Mouse (Mus musculus): ENCODE results near the gene Usp5. TPM values are rescaled to one million over a fixed set of nuclear protein-coding genes. Genes with fewer than 3 reads are reported as not detected.

The Usp5 gene
- total and polyA plus RNA-seq, 3 experiments, result 51.0 to 72.3 (median 68.4) TPM

DNA sequence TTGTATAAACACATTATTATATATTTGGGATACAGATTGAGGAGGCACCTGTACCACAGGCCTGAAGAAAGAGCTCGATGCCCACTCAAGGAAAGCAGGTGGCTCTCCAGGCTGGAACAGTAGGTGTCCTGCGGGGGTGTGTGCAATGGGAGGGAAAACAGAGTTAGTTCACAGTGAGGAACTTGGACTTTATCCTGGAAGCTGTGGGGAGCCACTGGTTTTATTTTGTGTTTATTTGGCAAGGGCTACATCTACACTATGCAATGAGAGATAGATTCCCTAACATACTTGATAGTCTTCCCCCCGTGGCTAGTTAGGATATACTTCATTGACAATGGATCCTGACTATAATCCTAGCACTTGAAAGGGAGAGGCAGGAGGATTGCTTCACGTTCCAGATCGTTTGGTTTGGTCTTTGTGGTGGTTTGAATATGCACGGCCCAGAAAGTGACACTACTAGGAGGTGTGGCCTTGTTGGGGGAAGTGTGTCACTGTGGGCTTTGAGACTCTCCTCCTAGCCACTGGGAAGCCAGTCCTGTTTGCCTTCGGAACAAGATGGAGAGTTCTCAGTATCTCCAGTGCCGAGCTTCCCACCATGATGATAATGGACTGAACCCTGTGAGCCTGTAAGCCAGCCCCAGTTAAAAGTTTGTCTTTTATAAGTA is 42.4 kb downstream of the Usp5 start:
- H3K36me3 ChIP-seq (ENCODE audit: control insufficient read depth, insufficient read depth, low read length), result no peaks in the 10 kb centered on the region
- TF ChIP-seq EP300 (IDR thresholded peaks at IDR 0.05; ENCODE audit: insufficient read depth, low read depth, low read length) (no peak), POLR2A (IDR thresholded peaks at IDR 0.05; ENCODE audit: insufficient read depth, low read depth, low read length) (no peak), CTCF (IDR thresholded peaks at IDR 0.05) (no peak)
- no peak overlapping the region for H3K9ac ChIP-seq (ENCODE audit: low read depth, low read length)
- 53% methylated on average over 8 of the region's 8 CpGs for WGBS
- H3K4me3 ChIP-seq, result no peak overlapping the region
- H3K4me1 ChIP-seq (ENCODE audit: control insufficient read depth, insufficient read depth, low read length), result no peaks in the 10 kb centered on the region
- H3K27ac ChIP-seq, result no peak overlapping the region
- no peaks in the 10 kb centered on the region for H3K79me2 ChIP-seq (replicated peaks; ENCODE audit: control insufficient read depth, insufficient read depth, low read length)
- no peak for DNase-seq
- no peaks in the 10 kb centered on the region for H3K27me3 ChIP-seq (ENCODE audit: control insufficient read depth, insufficient read depth, low read length)
- intact Hi-C loops (cut with DNase I), result no loop called here

DNA sequence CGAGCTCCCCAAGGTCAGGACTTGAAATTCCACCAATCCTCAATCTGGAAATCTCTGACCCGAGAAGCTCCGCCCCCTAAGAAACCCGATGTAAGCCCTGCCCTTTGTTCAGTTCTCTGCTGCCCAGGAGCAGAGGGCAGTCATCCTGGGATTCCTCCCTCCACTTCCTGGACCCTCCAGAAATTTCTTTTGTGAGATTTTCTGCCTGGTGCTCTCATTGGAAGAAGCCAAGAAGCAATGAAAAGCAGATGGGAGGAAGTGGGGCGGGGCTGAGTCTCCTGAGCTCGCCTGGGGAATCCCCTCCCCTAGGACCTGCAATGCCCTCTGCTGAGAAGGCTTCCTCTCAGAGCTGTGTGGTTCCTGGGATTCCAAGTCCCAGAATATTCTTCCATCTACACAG is 46.8 kb downstream of the Usp5 start:
- no peaks in the 10 kb centered on the region for H3K36me3 ChIP-seq (ENCODE audit: control insufficient read depth, insufficient read depth, low read length)
- 14% methylated on average over 6 of the region's 6 CpGs for WGBS
- peak overlapping the region; percentile 14; the same call in 1 of the 2 replicates for H3K4me3 ChIP-seq
- H3K9ac ChIP-seq (ENCODE audit: low read depth, low read length), result no peak overlapping the region
- TF ChIP-seq EP300 (IDR thresholded peaks at IDR 0.05; ENCODE audit: insufficient read depth, low read depth, low read length) (no peak), POLR2A (IDR thresholded peaks at IDR 0.05; ENCODE audit: insufficient read depth, low read depth, low read length) (no peak), CTCF (IDR thresholded peaks at IDR 0.05) (no peak)
- no peaks in the 10 kb centered on the region for H3K79me2 ChIP-seq (replicated peaks; ENCODE audit: control insufficient read depth, insufficient read depth, low read length)
- intact Hi-C loops (cut with DNase I), result no loop called here
- H3K27ac ChIP-seq, result no peak overlapping the region
- no peaks in the 10 kb centered on the region; the same call in 1 of the 2 replicates for H3K27me3 ChIP-seq (ENCODE audit: control insufficient read depth, insufficient read depth, low read length)
- peak in 1 of 2 experiments; percentile 48 for DNase-seq
- peaks cover 1% of the 10 kb centered on the region; the same call in 1 of the 2 replicates for H3K4me1 ChIP-seq (ENCODE audit: control insufficient read depth, insufficient read depth, low read length)

DNA sequence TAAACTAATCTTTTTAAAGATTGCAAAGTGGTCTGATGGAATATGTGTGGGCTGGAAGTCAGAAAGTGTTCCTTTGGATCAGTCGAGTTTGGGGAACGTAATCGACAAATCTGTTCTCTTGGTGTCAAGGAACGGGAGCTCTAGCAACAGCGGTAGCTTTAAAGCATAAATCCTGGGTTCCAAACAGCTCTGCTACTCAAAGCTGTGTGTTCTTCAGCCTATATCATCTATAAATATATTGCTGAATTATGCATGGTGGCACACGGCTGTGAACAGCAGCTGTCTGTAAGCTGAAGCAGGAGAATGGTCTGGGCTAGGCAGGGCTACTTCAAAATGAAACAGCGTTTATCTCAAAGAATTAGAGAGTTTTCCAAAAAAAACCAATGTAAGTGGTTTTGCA is 48.4 kb downstream of the Usp5 start:
- TF ChIP-seq CTCF (IDR thresholded peaks at IDR 0.05) (no peak), EP300 (IDR thresholded peaks at IDR 0.05; ENCODE audit: insufficient read depth, low read depth, low read length) (no peak), POLR2A (IDR thresholded peaks at IDR 0.05; ENCODE audit: insufficient read depth, low read depth, low read length) (no peak)
- H3K27me3 ChIP-seq (ENCODE audit: control insufficient read depth, insufficient read depth, low read length), result no peaks in the 10 kb centered on the region; the same call in 1 of the 2 replicates
- H3K79me2 ChIP-seq (replicated peaks; ENCODE audit: control insufficient read depth, insufficient read depth, low read length), result no peaks in the 10 kb centered on the region
- H3K9ac ChIP-seq (ENCODE audit: low read depth, low read length), result no peak overlapping the region
- intact Hi-C loops (cut with DNase I), result no loop called here
- H3K4me3 ChIP-seq, result no peak overlapping the region
- no peaks in the 10 kb centered on the region for H3K36me3 ChIP-seq (ENCODE audit: control insufficient read depth, insufficient read depth, low read length)
- H3K4me1 ChIP-seq (ENCODE audit: control insufficient read depth, insufficient read depth, low read length), result peaks cover 1% of the 10 kb centered on the region; the same call in 1 of the 2 replicates
- no peak for DNase-seq
- 86% methylated on average over 7 of the region's 7 CpGs for WGBS
- H3K27ac ChIP-seq, result no peak overlapping the region

DNA sequence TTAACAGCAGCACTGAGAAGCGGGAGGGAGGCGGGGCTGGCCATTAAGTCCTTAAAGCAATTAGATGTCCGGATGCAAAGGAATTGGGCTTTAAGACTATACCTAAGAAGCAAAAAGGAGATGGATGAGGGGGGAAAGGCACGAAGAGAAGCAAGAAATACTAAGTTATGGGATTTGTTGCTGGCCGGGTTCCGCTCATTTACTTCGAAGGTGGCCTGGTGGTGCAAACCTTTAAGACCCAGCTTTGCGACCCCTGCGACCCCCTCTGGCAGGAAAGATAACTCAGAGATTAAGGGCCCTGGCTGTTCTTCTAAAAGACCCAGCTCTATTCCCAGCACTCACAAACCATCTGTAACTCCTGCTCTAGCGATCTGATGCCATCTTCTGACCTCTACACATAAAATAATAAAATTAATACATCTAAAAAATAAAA is 49.3 kb downstream of the Usp5 start:
- intact Hi-C loops (cut with DNase I), result no loop called here
- Histone ChIP-seq H3K9ac (ENCODE audit: low read depth, low read length) (no peak overlapping the region), H3K4me3 (peak overlapping the region; percentile 43), H3K27me3 (ENCODE audit: control insufficient read depth, insufficient read depth, low read length) (no peaks in the 10 kb centered on the region; the same call in 1 of the 2 replicates), H3K36me3 (ENCODE audit: control insufficient read depth, insufficient read depth, low read length) (no peaks in the 10 kb centered on the region), H3K4me1 (ENCODE audit: control insufficient read depth, insufficient read depth, low read length) (peaks cover 1% of the 10 kb centered on the region; the same call in 1 of the 2 replicates), H3K79me2 (replicated peaks; ENCODE audit: control insufficient read depth, insufficient read depth, low read length) (no peaks in the 10 kb centered on the region), H3K27ac (no peak overlapping the region)
- 11% methylated on average over 10 of the region's 10 CpGs for WGBS
- no peak for TF ChIP-seq POLR2A (IDR thresholded peaks at IDR 0.05; ENCODE audit: insufficient read depth, low read depth, low read length)
- TF ChIP-seq CTCF (IDR thresholded peaks at IDR 0.05), result no peak
- no peak for TF ChIP-seq EP300 (IDR thresholded peaks at IDR 0.05; ENCODE audit: insufficient read depth, low read depth, low read length)
- no peak for DNase-seq

DNA sequence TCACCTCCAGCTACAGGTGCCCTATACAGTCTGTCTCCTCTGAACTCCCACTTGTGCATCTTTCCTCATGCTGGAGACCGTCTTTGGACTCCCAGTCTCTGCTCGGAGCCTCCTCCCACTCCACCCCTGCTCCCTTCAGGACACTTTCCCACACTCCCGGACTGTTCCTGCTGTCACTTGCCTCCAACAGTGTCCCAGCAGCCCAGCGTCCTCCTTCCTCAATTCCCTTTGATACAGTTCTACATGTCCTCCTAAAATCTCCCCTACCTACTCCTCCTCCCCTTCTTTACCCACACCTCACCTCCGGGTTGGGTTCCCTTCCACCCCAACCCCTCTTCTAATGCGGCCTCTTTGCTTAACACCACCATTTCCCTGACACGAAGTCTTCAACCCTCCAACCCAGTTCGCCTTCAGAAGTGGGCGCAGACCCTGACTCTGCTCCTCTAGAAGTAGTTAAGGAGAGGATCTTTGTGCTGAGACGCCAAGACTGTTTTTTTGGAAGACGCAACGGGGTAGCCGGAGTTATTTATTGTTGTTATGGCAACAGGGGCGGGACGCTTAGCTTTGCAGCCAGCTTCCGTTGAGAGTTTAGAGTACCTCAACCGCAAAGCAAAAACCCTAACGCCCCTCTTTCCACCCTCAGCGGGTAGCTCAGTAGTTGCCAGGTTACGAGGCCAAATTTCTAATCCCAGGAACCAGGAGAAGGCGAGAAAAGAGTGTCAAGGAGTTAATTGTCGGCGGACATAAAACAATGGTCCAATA is 49.9 kb downstream of the Usp5 start, which contains the start of gene Lrrc23:
TSS of gene Lrrc23 (minus strand) at position 506 of the 762 bp plus-strand sequence.
- H3K79me2 ChIP-seq (replicated peaks; ENCODE audit: control insufficient read depth, insufficient read depth, low read length), result no peaks in the 10 kb centered on the region
- TF ChIP-seq CTCF (IDR thresholded peaks at IDR 0.05) (no peak), POLR2A (IDR thresholded peaks at IDR 0.05; ENCODE audit: insufficient read depth, low read depth, low read length) (no peak), EP300 (IDR thresholded peaks at IDR 0.05; ENCODE audit: insufficient read depth, low read depth, low read length) (no peak)
- no peak within 1 kb of the TSS for H3K27ac ChIP-seq
- DNase-seq, result peak; percentile 55 to 65
- peak within 1 kb of the TSS; percentile 6; the same call in 1 of the 2 replicates for H3K9ac ChIP-seq (ENCODE audit: low read depth, low read length)
- H3K4me1 ChIP-seq (ENCODE audit: control insufficient read depth, insufficient read depth, low read length), result peaks cover 1% of the 10 kb centered on the region; the same call in 1 of the 2 replicates
- H3K4me3 ChIP-seq, result peak within 1 kb of the TSS; percentile 43
- under 1% methylated on average over 23 of the region's 23 CpGs for WGBS
- no peaks in the 10 kb centered on the region for H3K36me3 ChIP-seq (ENCODE audit: control insufficient read depth, insufficient read depth, low read length)
- no peaks in the 10 kb centered on the region; the same call in 1 of the 2 replicates for H3K27me3 ChIP-seq (ENCODE audit: control insufficient read depth, insufficient read depth, low read length)
- intact Hi-C loops (cut with DNase I), result no loop called here
